Mouse (Mus musculus) midbrain, embryonic 11.5 days (tissue): ENCODE results near the gene Rhot1. TPM values are rescaled to one million over a fixed set of nuclear protein-coding genes. Genes with fewer than 3 reads are reported as not detected.
"Not testable (repeated sequence)": the region's sequence is repeated elsewhere in the genome, so short reads cannot be mapped to it uniquely, and the experiment has no call there.

Experiments used
- ATAC-seq: fragments of 200-750 bp; cut with Nextera tagmentation; 2 replicates; pipeline ENCODE4 v1.8.0; 2017; ENCODE audit warnings: moderate TSS enrichment, moderate library complexity; ENCODE audit not compliant: low FRiP score
- DNase-seq: peaks from one replicate; pipeline ENCODE4 v3.0.0; 2015; ENCODE audit warnings: low spot score; ENCODE audit errors: missing footprints
- H3K27ac ChIP-seq: fragments of 300-500 bp; sonication (generic); 2 replicates; pipeline ENCODE4 v1.5.1; 2014; ENCODE audit warnings: low read depth, low read length
- H3K27me3 ChIP-seq: fragments of 300-500 bp; sonication (generic); 2 replicates; pipeline ENCODE4 v1.6.1; 2014; ENCODE audit warnings: mild to moderate bottlenecking, low read length, moderate library complexity, mixed read lengths; ENCODE audit not compliant: control insufficient read depth, insufficient read depth
- H3K36me3 ChIP-seq: fragments of 300-500 bp; sonication (generic); 2 replicates; pipeline ENCODE4 v1.6.1; 2014; ENCODE audit warnings: mild to moderate bottlenecking, low read length, moderate library complexity, mixed read lengths; ENCODE audit not compliant: control insufficient read depth, insufficient read depth
- H3K4me1 ChIP-seq: fragments of 300-500 bp; sonication (generic); 2 replicates; pipeline ENCODE4 v1.6.1; 2014; ENCODE audit warnings: low read length; ENCODE audit not compliant: control insufficient read depth, insufficient read depth
- H3K4me2 ChIP-seq: fragments of 300-500 bp; sonication (generic); 2 replicates; pipeline ENCODE4 v1.6.1; 2014; ENCODE audit warnings: mild to moderate bottlenecking, moderate library complexity
- H3K4me3 ChIP-seq: fragments of 300-500 bp; sonication (generic); 2 replicates; pipeline ENCODE4 v1.5.1; 2014; ENCODE audit warnings: low read depth, low read length
- H3K9ac ChIP-seq: fragments of 300-500 bp; sonication (generic); 2 replicates; pipeline ENCODE4 v1.6.1; 2014; ENCODE audit warnings: low read length
- H3K9me3 ChIP-seq: fragments of 300-500 bp; sonication (generic); 2 replicates; pipeline ENCODE4 v1.6.1; 2016; ENCODE audit warnings: low read length; ENCODE audit not compliant: control insufficient read depth
- WGBS: fragments of 180-500 bp; shearing (Covaris S2); extraction: QIAGEN DNeasy Blood & Tissue Kit; methylation state at CpG from one replicate; pipeline ENCODE4 v1.1.7; 2014; 5-methylcytosine and 5-hydroxymethylcytosine counted together
- polyA plus RNA-seq: library from polyadenylated mRNA; unstranded; fragments of >200 nt; fragmentation: Nextera tagmentation; extraction: Ambion mirVana; gene quantifications from 2 replicates; pipeline ENCODE4 v1.2.1, GENCODE M21; 2014

Rhot1 gene
- polyA plus RNA-seq, 1 experiment from 2014 or later: 66.0 TPM

- no peak for DNase-seq
- Histone ChIP-seq H3K4me3 (no peak overlapping the region), H3K27ac (no peak overlapping the region), H3K4me2 (no peak overlapping the region), H3K9me3 (no peaks in the 10 kb centered on the region), H3K36me3 (no peaks in the 10 kb centered on the region), H3K27me3 (no peaks in the 10 kb centered on the region), H3K4me1 (no peaks in the 10 kb centered on the region), H3K9ac (no peak overlapping the region)
- 66% methylated on average over 4 of the region's 4 CpGs for WGBS
- no peak for ATAC-seq
Observed at GRCm38 (mm10) chr11:80171884-80172283, 36.9 kb upstream of the Rhot1 start.

- no peak overlapping the region for H3K9ac ChIP-seq
- H3K27ac ChIP-seq: no peak overlapping the region
- no peaks in the 10 kb centered on the region for H3K9me3 ChIP-seq
Observed at GRCm38 (mm10) chr11:80173963-80174670, 34.7 kb upstream of the Rhot1 start.

GRCm38 (mm10) chr11:80176911-80177895 is 31.6 kb upstream of the Rhot1 start:
- H3K9ac ChIP-seq: no peak overlapping the region
- H3K27ac ChIP-seq: no peak overlapping the region
- DNase-seq (no peak), ATAC-seq (no peak)
- H3K4me2 ChIP-seq: no peak overlapping the region
- H3K27me3 ChIP-seq: no peaks in the 10 kb centered on the region
- no peaks in the 10 kb centered on the region for H3K9me3 ChIP-seq
- 75% methylated on average over 11 of the region's 11 CpGs for WGBS
- no peaks in the 10 kb centered on the region for H3K36me3 ChIP-seq
- no peaks in the 10 kb centered on the region for H3K4me1 ChIP-seq
- H3K4me3 ChIP-seq: no peak overlapping the region

More at GRCm38 (mm10) chr11:80173963-80174670, 34.7 kb upstream of the Rhot1 start:
- no peak for DNase-seq
- H3K36me3 ChIP-seq: no peaks in the 10 kb centered on the region
- H3K4me3 ChIP-seq: no peak overlapping the region
- no peaks in the 10 kb centered on the region for H3K4me1 ChIP-seq
- no peak overlapping the region for H3K4me2 ChIP-seq
- WGBS: 83% methylated on average over 11 of the region's 11 CpGs
- H3K27me3 ChIP-seq: no peaks in the 10 kb centered on the region
- no peak for ATAC-seq

- Histone ChIP-seq H3K27ac (no peak overlapping the region), H3K9ac (no peak overlapping the region), H3K4me1 (no peaks in the 10 kb centered on the region), H3K4me3 (no peak overlapping the region), H3K36me3 (no peaks in the 10 kb centered on the region), H3K9me3 (no peaks in the 10 kb centered on the region), H3K27me3 (no peaks in the 10 kb centered on the region), H3K4me2 (no peak overlapping the region)
- 89% methylated on average over 8 of the region's 8 CpGs for WGBS
- DNase-seq: no peak
- no peak for ATAC-seq
Observed at GRCm38 (mm10) chr11:80178316-80178715, 30.5 kb upstream of the Rhot1 start.

GRCm38 (mm10) chr11:80181021-80181749 is 27.6 kb upstream of the Rhot1 start:
- WGBS: 79% methylated on average over 5 of the region's 5 CpGs
- Histone ChIP-seq H3K27ac (no peak overlapping the region), H3K4me3 (no peak overlapping the region), H3K4me1 (no peaks in the 10 kb centered on the region), H3K9ac (no peak overlapping the region), H3K9me3 (no peaks in the 10 kb centered on the region), H3K4me2 (no peak overlapping the region), H3K36me3 (no peaks in the 10 kb centered on the region), H3K27me3 (no peaks in the 10 kb centered on the region)
- DNase-seq: no peak
- ATAC-seq: no peak

GRCm38 (mm10) chr11:80183054-80183704 is 25.6 kb upstream of the Rhot1 start:
- H3K36me3 ChIP-seq, H3K9me3 ChIP-seq, DNase-seq, H3K27me3 ChIP-seq, H3K27ac ChIP-seq, ATAC-seq, H3K4me1 ChIP-seq: not testable (repeated sequence)
- Histone ChIP-seq H3K4me2 (peak overlapping the region; percentile 62), H3K9ac (peak overlapping the region; percentile 58), H3K4me3 (peak overlapping the region; percentile 40)
- WGBS: 52% methylated on average over 11 of the region's 12 CpGs

GRCm38 (mm10) chr11:80183705-80184255 is 25.0 kb upstream of the Rhot1 start, which contains the start of gene Rnf135:
TSS of gene Rnf135 (plus strand) at chr11:80183851.
- Histone ChIP-seq H3K4me1 (no peaks in the 10 kb centered on the region), H3K9me3 (no peaks in the 10 kb centered on the region), H3K4me2 (peak within 1 kb of the TSS; percentile 62), H3K4me3 (peak within 1 kb of the TSS; percentile 40), H3K36me3 (no peaks in the 10 kb centered on the region), H3K9ac (peak within 1 kb of the TSS; percentile 58), H3K27ac (no peak within 1 kb of the TSS), H3K27me3 (no peaks in the 10 kb centered on the region)
- DNase-seq (peak; percentile 96), ATAC-seq (peak; percentile 70; the same call in 1 of the 2 replicates)
- WGBS: 2% methylated on average over 33 of the region's 33 CpGs

GRCm38 (mm10) chr11:80184531-80185071 is 24.2 kb upstream of the Rhot1 start:
- WGBS: 91% methylated on average over 6 of the region's 6 CpGs
- H3K36me3 ChIP-seq: no peaks in the 10 kb centered on the region
- no peak overlapping the region for H3K9ac ChIP-seq
- H3K4me1 ChIP-seq: no peaks in the 10 kb centered on the region
- no peaks in the 10 kb centered on the region for H3K9me3 ChIP-seq
- DNase-seq (peak; percentile 85), ATAC-seq (no peak)
- H3K4me2 ChIP-seq: no peak overlapping the region
- H3K27me3 ChIP-seq: no peaks in the 10 kb centered on the region
- peak overlapping the region; percentile 40; the same call in 1 of the 2 replicates for H3K4me3 ChIP-seq
- no peak overlapping the region for H3K27ac ChIP-seq
